Mouse (Mus musculus): ENCODE results near the gene Tmem258. TPM values are rescaled to one million over a fixed set of nuclear protein-coding genes. Genes with fewer than 3 reads are reported as not detected.

The Tmem258 gene
- total RNA-seq (2023) = 95.8 TPM

DNA sequence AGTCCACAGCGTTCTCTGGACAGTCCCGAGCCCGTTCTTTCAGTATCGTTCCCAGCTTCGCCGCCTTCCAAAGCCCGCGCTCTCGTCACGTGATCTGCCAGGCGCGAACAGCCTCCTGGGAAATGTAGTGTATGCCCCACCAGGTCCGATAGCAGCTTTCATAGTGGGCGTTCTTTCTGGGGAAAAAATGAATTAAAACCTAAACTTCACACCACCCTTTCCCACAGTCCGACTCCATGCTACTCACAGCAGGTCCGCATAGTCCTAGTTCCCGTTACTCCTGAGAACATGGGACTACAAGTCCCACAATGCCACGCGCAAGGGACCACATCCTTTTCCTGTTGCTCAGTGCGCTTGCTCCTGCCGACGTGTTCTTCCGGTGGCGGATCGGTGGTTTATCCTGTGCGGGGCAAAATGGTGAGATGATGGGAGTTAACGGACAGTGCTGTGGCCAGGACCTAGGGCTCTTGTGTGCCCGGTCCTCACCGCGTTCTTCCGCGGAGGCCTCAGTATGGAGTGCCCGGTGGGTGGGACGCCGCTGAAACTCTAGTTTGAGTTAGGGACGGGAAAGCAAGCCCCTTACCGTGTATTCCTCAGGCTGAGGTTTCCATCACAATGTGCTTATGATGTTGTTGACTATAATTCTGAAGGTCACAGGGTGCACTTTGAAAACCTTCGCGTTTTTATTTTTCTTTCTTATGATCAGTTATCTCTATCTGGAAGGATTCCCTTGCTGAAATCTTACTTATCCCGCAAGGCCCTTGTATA lies at the start of gene Tmem258, which contains the start of gene Fen1:
Gene Tmem258 (plus strand): TSS at position 167 of the 768 bp plus-strand sequence.
Gene Fen1 (minus strand): TSS at position 322 of the 768 bp plus-strand sequence.

GRCm38 (mm10) chr19:10182670-10183298 lies 21.0 kb upstream of the Tmem258 start, which contains the start of gene Fads1:
Fads1 (plus strand) TSS chr19:10182888.

GRCm38 (mm10) chr19:10240654-10241305 lies 37.0 kb downstream of the Tmem258 start, which contains the start of gene Myrf:
Myrf (minus strand) TSS chr19:10240748.

Other genes starting within 250 kb of the Tmem258 start
- 929 TPM for gene Fth1, start 223.4 kb upstream of the Tmem258 start, total RNA-seq (2023)
- not detected for gene Best1, start 202.4 kb upstream of the Tmem258 start, total RNA-seq (2023)
- gene Rab3il1, start 202.3 kb upstream of the Tmem258 start, total RNA-seq (2023) = 0.83 TPM
- not detected for gene Fads3, start 162.4 kb upstream of the Tmem258 start, total RNA-seq (2023)
- 0.37 TPM for gene Fads2, start 102.3 kb upstream of the Tmem258 start, total RNA-seq (2023)
- gene Fads1, start 21.1 kb upstream of the Tmem258 start, total RNA-seq (2023) = 13.4 TPM
- gene Fen1, start 155 bp downstream of the Tmem258 start, total RNA-seq (2023) = 16.7 TPM
- not detected for gene Myrf, start 36.7 kb downstream of the Tmem258 start, total RNA-seq (2023)
- not detected for gene Dagla, start 100.9 kb downstream of the Tmem258 start, total RNA-seq (2023)
- not detected for gene Syt7, start 185.1 kb downstream of the Tmem258 start, total RNA-seq (2023)

Data from CD8-positive naive resting alpha-beta T cell, adult 57 days (primary cell).